Mouse (Mus musculus): ENCODE measurements around the gene Grik4.

DNA sequence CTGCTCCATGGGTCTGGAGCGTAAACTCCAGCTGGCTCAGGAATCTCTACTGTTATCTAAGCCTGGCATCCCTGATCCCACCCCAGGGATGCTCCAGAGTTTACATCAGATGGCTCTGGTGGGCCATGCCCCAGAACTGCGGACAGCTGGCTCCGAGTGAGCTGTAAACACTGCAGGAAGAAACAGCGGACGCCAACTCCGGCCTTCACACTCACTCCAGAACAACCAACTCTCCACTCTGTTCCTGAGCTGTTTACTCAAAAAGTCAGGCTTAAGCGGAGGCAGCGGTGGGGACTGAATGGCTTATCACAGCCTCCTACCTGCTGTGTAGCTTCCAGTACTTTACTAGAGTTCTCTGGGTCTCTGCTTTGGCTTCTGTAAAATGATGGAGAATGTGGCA, 150.7 kb downstream of the Grik4 start:
- TF ChIP-seq CTCF (conservative IDR thresholded peaks at IDR 0.05 in 1 of 2, IDR thresholded peaks at IDR 0.05 in 1 of 2; ENCODE audit: low read depth in 2 of 2, low read length in 2 of 2) (no peak), PAX5 (IDR thresholded peaks at IDR 0.05; ENCODE audit: low read length) (no peak), KAT2A (IDR thresholded peaks at IDR 0.05; ENCODE audit: insufficient replicate concordance, low read length) (no peak), EP300 (IDR thresholded peaks at IDR 0.05; ENCODE audit: low read length) (no peak), MAZ (IDR thresholded peaks at IDR 0.05; ENCODE audit: low read depth, low read length) (no peak), ZNF384 (IDR thresholded peaks at IDR 0.05; ENCODE audit: low read depth, low read length) (no peak), E2F4 (IDR thresholded peaks at IDR 0.05; ENCODE audit: insufficient replicate concordance, low read depth, low read length) (no peak), UBTF (IDR thresholded peaks at IDR 0.05; ENCODE audit: low read depth, low read length) (no peak), POLR2A (IDR thresholded peaks at IDR 0.05; ENCODE audit: low read depth, low read length) (no peak), ELF1 (IDR thresholded peaks at IDR 0.05; ENCODE audit: low read depth, low read length) (no peak), MXI1 (IDR thresholded peaks at IDR 0.05; ENCODE audit: low read depth, low read length) (no peak), ZKSCAN1 (IDR thresholded peaks at IDR 0.05; ENCODE audit: borderline replicate concordance, low read depth, low read length) (no peak), CHD2 (IDR thresholded peaks at IDR 0.05; ENCODE audit: low read length) (no peak)

Measured in CH12.LX (cell line).